Mouse (Mus musculus): ENCODE results near the gene Pigk.

DNA sequence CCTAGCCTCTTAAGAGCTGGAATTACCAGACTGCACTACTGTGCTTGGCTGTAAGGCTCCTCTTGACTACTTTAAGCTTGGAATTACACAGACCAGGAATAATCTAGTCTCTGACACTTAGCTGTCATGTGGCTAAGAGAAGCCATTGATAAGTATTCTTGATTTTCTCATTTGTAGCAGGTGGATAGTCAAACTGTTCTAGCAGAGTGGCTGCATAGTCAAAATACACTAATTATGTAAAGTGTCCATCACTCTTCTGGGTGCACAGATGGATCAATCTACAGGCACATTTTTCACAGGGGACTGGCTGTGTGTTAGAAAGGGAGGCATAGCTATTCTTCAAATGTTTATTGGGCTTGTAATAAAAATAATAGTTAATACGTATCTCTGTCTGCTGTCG lies 276.9 kb downstream of the Pigk start:
- no peak for TF ChIP-seq CTCF (IDR thresholded peaks at IDR 0.05)
- TF ChIP-seq POLR2A (IDR thresholded peaks at IDR 0.05; ENCODE audit: insufficient read depth, low read depth, low read length) = no peak
- no peak for TF ChIP-seq EP300 (IDR thresholded peaks at IDR 0.05; ENCODE audit: insufficient read depth, low read depth, low read length)

Measured in heart, adult 2 months (tissue).